14 mouse cellular contexts compared by ENCODE assay signal in genomic region chr2:138406703-138407102, GRCm38 (mm10).
DNase-seq lines count a peak whose midpoint lies in the region; ATAC-seq and TF ChIP-seq lines count a peak whose summit lies in the region.
"Had no signal": no experiment of that assay in that cellular context is flagged by ENCODE, and none has a peak within 500 bp of the region (broad histone marks: within the 10 kb centered on the region; RNA-seq: fewer than 3 reads in every experiment).

No protein-coding gene starts in this region.

- H3K36me3 ChIP-seq in forebrain, embryonic 14.5 days (ENCODE audit: control insufficient read depth, insufficient read depth, low read length): no peaks in the 10 kb centered on the region
- H3K36me3 ChIP-seq in hindbrain, postnatal 0 days (ENCODE audit: insufficient read depth, low read length): no peaks in the 10 kb centered on the region
- no peaks in the 10 kb centered on the region for H3K36me3 ChIP-seq in neural tube, embryonic 15.5 days
- H3K36me3 ChIP-seq: embryonic facial prominence, embryonic 15.5 days; liver, embryonic 13.5 days had no signal

- no peaks in the 10 kb centered on the region for H3K27me3 ChIP-seq in forebrain, embryonic 14.5 days (replicated peaks; ENCODE audit: control insufficient read depth, insufficient read depth, low read length)
- H3K27me3 ChIP-seq in hindbrain, postnatal 0 days (ENCODE audit: insufficient read depth, low read length): no peaks in the 10 kb centered on the region
- no peaks in the 10 kb centered on the region for H3K27me3 ChIP-seq in neural tube, embryonic 15.5 days (replicated peaks)
- H3K27me3 ChIP-seq: embryonic facial prominence, embryonic 15.5 days; liver, embryonic 13.5 days had no signal

- peaks cover 4% of the 10 kb centered on the region; the same call in 1 of the 2 replicates for H3K4me1 ChIP-seq in forebrain, embryonic 14.5 days (ENCODE audit: control insufficient read depth, insufficient read depth, low read length)
- no peaks in the 10 kb centered on the region for H3K4me1 ChIP-seq in hindbrain, postnatal 0 days (ENCODE audit: insufficient read depth, low read length)
- H3K4me1 ChIP-seq in neural tube, embryonic 15.5 days: peaks cover 7% of the 10 kb centered on the region; the same call in 1 of the 2 replicates
- H3K4me1 ChIP-seq: embryonic facial prominence, embryonic 15.5 days; liver, embryonic 13.5 days had no signal

- H3K4me2 ChIP-seq in forebrain, embryonic 14.5 days (ENCODE audit: low read length): no peak overlapping the region
- no peak overlapping the region for H3K4me2 ChIP-seq in hindbrain, postnatal 0 days (ENCODE audit: low read depth, low read length)
- no peak overlapping the region for H3K4me2 ChIP-seq in neural tube, embryonic 15.5 days
- H3K4me2 ChIP-seq: embryonic facial prominence, embryonic 15.5 days; liver, embryonic 13.5 days had no signal

- no peak overlapping the region for H3K9ac ChIP-seq in forebrain, embryonic 14.5 days (ENCODE audit: low read length)
- no peak overlapping the region for H3K9ac ChIP-seq in hindbrain, postnatal 0 days (replicated peaks; ENCODE audit: low read length)
- H3K9ac ChIP-seq in neural tube, embryonic 15.5 days (replicated peaks): no peak overlapping the region
- H3K9ac ChIP-seq: embryonic facial prominence, embryonic 15.5 days; liver, embryonic 13.5 days had no signal

- no peak for DNase-seq in frontal cortex, postnatal 14 days (ENCODE audit: low spot score in 2 of 2)
- peak; percentile 50 for DNase-seq in forebrain, embryonic 14.5 days (ENCODE audit: low spot score)
- peak; percentile 10 for DNase-seq in hindbrain, postnatal 0 days (ENCODE audit: low spot score)
- DNase-seq in thymus, postnatal 4 days: no peak
- no peak for DNase-seq in cerebellum, postnatal 25 days
- no peak for DNase-seq in cerebellum, postnatal 36 days
- DNase-seq: adrenal gland, postnatal 14 days; B cell, adult 2 months; heart, postnatal 36 days; kidney, adult 9 months; liver, embryonic 13.5 days had no signal

- peak; percentile 53 for ATAC-seq in frontal cortex, adult (ENCODE audit: low TSS enrichment)
- peak; percentile 45 for ATAC-seq in forebrain, embryonic 14.5 days
- ATAC-seq in hindbrain, postnatal 0 days: 0 out of 2 replicates have a peak, but pooled peaks have one; percentile 36
- ATAC-seq in neural tube, embryonic 15.5 days (ENCODE audit: low FRiP score): peak; percentile 54

- no peaks in the 10 kb centered on the region for H3K9me3 ChIP-seq in forebrain, embryonic 14.5 days (replicated peaks; ENCODE audit: control insufficient read depth, low read length)
- H3K9me3 ChIP-seq in hindbrain, postnatal 0 days (ENCODE audit: low read length): no peaks in the 10 kb centered on the region
- no peaks in the 10 kb centered on the region for H3K9me3 ChIP-seq in neural tube, embryonic 15.5 days (replicated peaks)
- H3K9me3 ChIP-seq: embryonic facial prominence, embryonic 15.5 days; liver, embryonic 13.5 days had no signal

- no peak overlapping the region for H3K4me3 ChIP-seq in forebrain, embryonic 14.5 days (ENCODE audit: low read depth, low read length)
- no peak overlapping the region for H3K4me3 ChIP-seq in hindbrain, postnatal 0 days (ENCODE audit: low read length)
- no peak overlapping the region for H3K4me3 ChIP-seq in neural tube, embryonic 15.5 days (replicated peaks)
- H3K4me3 ChIP-seq: embryonic facial prominence, embryonic 15.5 days; liver, embryonic 13.5 days had no signal

- no peak overlapping the region for H3K27ac ChIP-seq in forebrain, embryonic 14.5 days (ENCODE audit: low read depth, low read length)
- 0 out of 2 replicates have a peak overlapping the region, but pooled peaks have one; percentile 11 for H3K27ac ChIP-seq in hindbrain, postnatal 0 days
- H3K27ac ChIP-seq in neural tube, embryonic 15.5 days (replicated peaks): no peak overlapping the region
- H3K27ac ChIP-seq: embryonic facial prominence, embryonic 15.5 days; liver, embryonic 13.5 days had no signal

- no peak for TF ChIP-seq CTCF in hindbrain, postnatal 0 days (IDR thresholded peaks at IDR 0.05; ENCODE audit: low read depth)

Comparison
In these comparisons a context has a peak if more than half of its experiments do, and no peak if none do; other contexts are left out.
1. DNase-seq: peak in forebrain, embryonic 14.5 days (single experiment) and hindbrain, postnatal 0 days (single experiment); none in frontal cortex, postnatal 14 days (0 of 2), thymus, postnatal 4 days (single experiment), cerebellum, postnatal 25 days (0 of 2) and cerebellum, postnatal 36 days (0 of 2).
2. Peak in every context shown above with its lines, with median percentiles within 50 percentile points of each other: ATAC-seq.